Mouse (Mus musculus) ovary, postnatal 10 days (tissue): ENCODE measurements around the gene Gm49486.

Experiments used
- DNase-seq: peaks from one replicate; pipeline ENCODE4 v3.0.0; 2022; ENCODE audit warnings: low spot score

Gm49486 gene

GRCm38 (mm10) chr15:79229058-79229821 is at the start of gene Gm49486, which contains the start of gene Pick1:
TSS of gene Gm49486 (plus strand) at chr15:79229391.
TSS of gene Pick1 (plus strand) at chr15:79229173.
- DNase-seq = peak; percentile 75

- DNase-seq = no peak
Observed at GRCm38 (mm10) chr15:79185213-79185612, 44.0 kb upstream of the Gm49486 start.

DNA sequence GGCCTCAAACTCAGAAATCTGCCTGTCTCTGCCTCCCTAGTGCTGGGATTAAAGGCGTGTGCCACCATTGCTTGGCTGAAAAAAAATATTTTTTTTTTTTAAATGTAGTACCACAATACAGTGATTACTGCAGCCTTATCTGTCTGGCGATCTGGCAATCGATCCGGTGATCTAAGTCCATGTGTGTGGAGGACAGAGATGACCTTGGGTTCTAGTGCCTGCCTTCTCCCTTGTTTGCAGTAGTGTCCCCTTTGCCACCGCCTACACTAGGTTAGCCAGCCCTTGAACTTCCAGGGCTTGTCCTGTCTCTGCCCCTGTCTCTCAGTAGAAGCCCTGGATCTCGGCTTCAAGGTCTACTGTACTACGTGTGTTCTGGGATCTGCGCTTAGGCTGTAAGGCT is 41.4 kb upstream of the Gm49486 start:
- no peak for DNase-seq

GRCm38 (mm10) chr15:79191426-79191825 is 37.8 kb upstream of the Gm49486 start:
- DNase-seq = no peak

DNA sequence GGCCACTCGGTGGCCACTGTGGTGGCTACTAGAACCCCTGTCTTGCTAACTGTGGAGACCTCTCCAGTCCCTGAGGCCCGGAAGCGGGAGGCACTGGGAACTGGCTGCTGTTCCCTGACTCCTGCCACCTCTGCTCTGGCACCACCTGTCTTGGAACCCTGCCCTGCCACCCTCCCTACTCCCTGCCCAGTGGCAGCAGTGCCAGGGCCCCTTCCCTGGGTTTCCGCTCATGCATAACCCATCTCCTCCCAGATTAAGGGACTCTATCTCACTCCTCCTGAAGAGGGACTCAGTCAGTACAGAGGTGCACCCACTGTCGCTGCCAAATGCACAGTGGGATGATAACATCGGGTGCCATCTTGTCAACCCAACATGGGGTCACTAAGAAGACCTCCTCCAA is 36.7 kb upstream of the Gm49486 start:
- no peak for DNase-seq

DNA sequence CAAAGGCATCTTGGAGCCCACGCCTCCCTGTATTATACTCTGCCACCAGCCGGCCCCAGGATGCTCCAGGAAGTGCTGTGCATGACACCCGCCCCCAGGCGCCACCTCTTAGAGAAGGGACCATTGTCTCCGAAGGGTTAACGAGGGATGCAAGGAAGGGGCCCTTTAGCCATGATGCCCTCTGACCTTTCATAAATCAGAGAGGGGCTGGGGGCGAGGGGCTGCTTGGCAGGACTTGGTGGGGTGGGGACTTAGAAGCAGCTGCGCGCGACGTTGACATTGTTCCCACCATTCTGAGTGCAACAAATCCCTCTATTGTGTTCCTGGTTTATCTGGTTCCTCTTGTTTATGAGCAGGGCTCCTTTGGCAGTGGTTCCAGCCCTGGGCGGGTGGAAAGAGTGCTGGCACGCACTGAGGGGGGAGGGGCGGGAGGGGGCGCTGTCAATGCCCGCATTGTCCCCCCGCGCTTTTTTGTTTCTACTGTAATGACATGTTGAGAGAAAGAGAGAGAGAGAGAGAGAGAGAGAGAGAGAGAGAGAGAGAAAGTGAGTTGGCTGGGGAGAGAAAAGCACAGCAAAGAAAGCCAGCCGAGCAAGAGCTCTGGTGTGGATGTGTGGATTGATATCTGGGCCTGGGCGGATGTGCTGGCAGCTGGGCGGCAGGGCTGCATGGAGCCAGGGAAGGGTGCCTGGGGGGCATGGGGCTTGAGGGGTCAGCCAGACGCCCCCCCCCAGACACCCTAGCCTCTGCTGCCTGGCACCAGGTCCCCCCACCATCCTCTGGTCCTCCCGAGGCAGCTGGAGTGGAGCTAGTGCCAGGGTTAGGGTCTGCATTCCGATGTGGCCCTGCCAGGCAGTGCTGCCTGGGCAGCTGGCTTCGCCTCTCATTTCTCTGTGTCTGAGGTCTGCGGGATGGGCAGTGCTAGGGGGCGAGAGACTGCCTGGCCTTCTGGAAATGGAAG is 36.0 kb upstream of the Gm49486 start:
- DNase-seq = peak; percentile 15

DNA sequence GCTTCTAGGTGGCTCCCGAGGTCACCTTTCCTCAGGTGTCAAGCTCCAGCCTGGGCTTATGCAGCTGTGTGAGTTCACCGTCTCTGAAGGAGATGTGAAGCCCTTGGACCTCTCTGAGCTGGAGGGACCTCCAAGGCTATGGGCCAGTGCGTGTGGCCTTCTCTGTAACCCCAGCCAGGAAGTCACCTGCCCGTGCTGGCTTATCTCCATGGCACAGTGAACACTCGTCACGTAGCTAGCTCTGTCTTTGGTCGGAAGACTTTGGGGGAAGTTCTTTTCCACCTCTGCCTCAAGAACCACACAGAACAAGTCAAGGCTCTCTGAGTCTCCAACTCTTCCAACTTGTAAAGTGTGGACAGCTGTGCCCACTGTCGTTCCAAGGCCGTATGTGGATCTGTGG is 35.1 kb upstream of the Gm49486 start:
- DNase-seq = no peak

DNA sequence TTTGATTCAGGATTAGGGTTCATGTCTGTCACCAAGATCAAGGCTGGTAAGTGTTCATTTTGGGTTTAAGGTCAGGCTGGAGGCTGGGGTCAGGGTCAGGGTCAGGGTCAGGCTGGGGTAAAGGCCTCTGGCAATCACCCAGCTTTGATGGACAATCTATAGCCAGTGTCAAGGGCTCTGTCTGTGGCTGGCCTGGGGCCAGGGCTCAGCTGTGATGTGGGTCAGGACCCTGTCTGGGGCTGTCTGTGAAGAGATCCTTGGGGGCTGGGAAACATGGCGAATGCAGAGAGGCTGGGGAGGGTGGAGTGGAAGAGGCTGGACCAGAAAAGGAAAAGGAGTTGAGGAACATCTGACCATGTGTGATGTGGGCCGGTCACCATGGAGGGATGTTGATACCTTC is 34.2 kb upstream of the Gm49486 start:
- no peak for DNase-seq

DNA sequence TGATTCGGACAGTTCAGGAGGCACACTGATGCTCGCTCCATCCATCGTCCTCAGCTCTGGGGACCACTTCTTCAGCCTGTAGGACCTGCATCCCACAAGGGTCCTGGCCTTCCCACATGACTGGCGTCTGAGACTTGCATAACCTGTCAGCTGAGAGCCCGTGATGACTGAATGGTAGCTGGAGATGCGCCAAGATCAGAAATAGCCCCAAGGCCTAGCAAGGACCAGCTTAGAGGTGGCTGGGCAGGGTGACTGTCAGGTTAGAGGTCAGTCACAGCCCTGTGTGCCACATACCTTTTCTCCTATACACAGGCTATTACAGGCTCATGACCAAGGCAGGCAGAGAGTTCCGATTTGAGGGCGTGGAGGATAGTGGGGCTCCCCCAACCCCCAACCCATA is 33.7 kb upstream of the Gm49486 start:
- DNase-seq = no peak

DNA sequence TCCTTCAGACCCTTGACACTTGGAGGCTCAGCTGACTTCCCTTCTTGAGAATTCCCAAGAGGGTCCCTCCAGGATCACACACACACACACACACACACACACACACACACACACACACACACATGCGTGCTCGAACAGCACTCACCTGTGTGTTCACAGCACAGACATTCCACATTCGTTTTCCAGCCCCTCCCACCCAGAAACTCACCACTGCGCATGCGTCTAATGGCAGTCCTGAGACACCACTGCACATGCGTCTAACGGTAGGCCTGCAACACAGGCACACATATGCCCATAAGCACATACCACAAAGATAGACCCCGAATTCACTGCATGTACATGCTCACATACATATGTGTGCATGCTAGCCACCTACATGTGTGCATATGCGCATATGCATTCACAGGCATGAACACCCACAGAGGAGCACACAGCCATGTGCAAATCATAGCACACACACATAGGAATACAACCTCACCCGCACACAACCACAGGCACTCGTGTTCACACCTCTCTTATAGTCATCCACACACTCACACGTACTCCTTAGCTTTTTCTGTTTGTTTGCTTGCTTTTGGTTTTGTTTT is 29.7 kb upstream of the Gm49486 start:
- no peak for DNase-seq

DNA sequence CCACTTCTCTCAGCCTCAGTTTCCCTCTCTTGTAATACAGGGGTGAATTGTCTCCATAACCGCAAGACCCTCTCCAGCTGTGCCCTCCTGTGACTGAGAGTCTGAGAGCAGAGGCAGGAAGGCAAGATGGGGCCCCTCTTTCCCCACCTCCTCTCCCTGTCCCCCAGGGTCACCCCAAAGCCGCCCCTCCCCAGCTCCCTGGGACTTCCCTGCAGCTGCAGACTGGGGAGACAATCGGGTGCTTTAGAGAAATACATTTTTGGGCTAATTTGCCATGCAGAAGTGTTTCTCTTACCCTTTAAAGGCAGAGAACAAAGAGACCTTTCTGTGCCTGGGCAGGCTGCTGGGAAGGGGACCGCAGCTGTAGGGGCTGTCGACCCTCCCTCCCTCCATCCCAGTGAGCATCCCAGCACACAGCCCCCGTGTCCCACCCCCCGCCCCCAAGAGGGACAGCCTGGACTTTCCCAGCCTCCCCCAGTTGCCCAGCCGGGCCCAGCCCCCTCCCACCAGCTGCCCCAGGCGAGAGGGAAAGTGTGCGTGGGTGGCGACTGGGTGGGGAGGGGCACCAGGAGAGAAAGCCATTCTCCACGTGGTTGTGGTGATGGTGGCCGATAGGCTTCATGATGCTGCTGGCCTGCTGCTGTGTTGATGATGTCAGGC is 27.6 kb upstream of the Gm49486 start:
- DNase-seq = no peak

GRCm38 (mm10) chr15:79202575-79202974 is 26.6 kb upstream of the Gm49486 start:
- DNase-seq = no peak

DNA sequence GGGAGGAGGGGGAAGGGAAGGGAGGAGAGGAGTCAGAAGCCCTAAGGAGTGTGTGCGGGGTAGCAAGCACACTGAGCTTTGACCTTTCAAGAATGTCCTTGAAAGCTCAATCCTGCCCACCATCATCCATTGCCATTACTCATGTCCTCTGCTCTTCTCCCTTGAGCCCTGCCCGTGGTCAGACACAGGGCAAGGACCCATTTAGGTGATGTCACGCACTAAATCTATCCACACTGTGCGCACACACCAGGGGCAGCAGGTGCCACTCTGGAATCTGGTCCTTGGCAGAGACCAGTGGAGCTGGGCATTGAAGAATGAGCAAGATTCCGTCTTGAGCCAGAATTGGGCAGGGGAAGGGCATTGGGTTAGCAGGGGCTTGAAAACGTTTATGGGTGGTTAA is 21.0 kb upstream of the Gm49486 start:
- DNase-seq = no peak

DNA sequence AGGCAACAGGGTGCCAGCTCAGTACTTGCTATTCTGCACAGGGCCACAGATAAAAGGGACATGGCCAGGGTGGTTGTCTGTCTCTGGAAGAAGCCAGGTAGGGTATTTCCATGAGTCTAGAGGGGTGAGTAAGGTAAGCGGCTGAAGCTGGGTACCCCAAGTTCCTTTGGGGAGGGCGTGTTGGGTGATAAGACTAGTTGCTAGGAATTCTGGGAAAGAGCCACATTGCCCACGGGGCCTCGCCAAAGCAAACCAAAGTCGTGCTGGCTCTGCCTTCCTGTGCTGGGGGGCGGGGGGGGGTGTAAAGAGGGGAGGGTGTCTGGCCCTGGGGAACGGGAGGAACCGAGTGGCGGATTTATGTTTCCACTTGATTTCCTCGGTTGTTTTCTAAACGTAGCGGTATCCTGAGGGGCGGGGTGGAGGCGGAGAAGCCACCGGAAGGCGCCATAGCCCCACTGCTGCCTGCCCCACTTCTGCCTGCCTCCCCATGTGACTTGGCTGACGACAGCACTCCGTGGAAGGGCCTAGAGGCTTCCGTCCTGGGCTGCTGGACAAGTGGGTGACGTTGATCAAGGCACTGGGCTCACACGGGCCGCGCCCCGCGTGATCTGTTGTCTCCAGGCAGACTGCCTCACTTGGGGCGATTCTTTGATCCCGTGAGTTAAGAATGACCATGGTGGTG is 20.3 kb upstream of the Gm49486 start:
- no peak for DNase-seq

DNA sequence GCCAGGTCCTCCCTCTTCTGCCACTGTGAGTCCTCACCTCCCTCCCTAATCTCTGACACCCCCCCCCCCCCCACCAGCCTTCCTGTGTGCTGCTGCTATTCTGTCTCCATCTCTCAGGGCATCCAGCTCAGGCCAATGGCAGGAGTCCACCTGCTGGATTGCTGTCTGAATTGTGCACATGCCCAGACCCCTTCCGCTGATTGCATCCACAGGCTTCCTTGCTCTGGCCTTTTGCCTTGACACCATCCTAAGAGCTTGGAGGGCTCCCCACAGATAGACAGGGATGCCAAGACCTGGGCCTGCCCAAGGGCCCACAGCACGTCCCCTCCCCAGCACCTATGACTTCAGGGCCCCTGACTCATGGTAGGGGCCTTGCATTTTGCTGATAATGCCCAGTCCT is 18.8 kb upstream of the Gm49486 start:
- no peak for DNase-seq

DNA sequence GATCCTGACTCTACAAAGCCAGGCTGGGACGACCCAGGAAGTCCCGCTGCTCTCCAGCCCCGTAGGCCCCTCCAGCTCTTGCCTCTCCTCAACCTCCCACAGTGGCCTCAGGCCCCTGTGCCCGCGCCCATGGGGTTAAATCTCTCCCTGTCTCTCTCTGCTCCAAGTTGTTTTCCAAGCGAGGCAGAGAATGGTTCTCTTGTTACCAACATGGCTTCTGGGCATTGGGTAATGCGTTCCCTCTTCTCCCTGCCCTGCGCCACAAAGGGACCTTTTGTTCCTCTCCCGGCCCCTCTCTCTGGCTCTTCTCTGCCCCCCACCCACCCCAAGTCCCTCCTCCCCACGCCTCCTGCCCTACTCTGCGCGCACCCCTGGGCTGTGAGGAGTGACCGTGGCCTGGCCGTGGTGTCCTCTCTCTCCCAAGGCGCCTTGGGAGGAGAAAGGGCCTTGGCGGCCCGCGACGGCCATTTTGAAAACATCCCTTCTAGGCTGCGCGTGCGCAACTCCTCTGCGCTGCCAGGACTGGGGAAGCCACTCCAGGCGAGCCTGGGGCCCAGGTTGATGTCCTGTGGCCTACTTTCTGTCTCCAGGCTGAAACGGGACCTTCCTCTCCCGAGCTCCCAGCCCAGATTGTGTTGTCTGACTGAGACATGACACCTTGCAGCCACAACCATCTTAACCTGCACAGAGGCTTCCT is 16.3 kb upstream of the Gm49486 start:
- no peak for DNase-seq

DNA sequence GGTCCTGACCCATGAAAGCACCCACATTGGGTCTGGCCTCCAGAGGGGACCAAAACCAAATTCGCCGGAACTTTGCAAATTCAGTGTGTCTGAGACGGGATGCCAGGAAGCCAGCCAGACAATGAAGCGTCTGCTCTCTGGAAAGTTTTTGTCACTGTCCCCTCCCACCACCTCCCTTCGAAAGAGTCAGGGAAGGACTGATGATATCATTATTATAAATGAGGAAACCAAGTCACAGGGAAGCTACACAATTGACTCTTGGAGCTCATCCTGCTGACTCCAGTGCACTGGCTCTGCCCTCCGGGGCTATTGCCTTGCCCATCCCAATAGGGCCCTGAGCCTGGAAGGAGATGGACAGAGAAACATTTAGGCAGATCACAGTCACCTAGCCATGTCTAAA is 15.6 kb upstream of the Gm49486 start:
- no peak for DNase-seq

GRCm38 (mm10) chr15:79216191-79216590 is 13.0 kb upstream of the Gm49486 start:
- DNase-seq = no peak

DNA sequence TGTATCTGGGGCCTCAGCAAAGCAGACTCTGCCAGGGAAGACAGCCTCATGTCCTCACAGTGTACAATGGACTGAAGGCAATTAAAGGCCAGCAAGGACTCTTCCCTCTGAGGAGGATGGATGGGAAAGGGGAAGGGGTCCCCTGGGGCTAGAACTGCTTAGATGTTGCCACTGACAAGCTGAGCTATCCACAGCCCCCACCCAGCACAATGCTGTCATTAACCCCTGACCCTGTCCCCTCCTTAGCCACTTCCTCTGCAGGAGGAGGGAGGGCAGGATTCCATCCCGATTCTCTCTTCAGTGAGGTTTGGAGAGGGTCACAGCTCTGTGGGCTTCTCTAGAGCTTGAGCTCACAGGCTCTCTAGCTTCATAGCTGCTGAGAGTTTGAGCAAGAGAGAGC is 9.6 kb upstream of the Gm49486 start:
- DNase-seq = no peak

DNA sequence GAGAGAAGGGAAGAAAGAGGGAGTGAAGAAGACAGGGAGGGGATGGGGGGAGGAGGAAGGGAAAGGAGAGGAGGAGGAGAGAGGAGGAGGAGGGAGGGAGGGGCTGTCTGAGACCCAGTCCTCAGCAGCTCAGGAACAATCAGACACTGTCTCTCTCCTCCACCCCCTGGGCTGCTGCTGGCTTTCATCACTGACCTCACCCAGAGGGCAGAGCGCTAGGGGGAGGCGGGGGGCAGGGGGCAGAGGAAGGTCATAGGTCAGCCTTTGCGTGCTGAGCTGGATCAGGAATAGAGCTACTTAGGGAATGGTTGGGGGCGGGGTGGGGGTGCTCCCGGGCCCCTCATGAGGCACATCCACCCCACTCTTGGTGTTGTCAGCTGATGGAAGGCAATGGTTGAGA is 5.5 kb upstream of the Gm49486 start:
- DNase-seq = no peak

GRCm38 (mm10) chr15:79224685-79225084 is 4.5 kb upstream of the Gm49486 start:
- peak; percentile 77 for DNase-seq
